Mouse (Mus musculus): ENCODE data around the gene Draxin. TPM values are rescaled to one million over a fixed set of nuclear protein-coding genes. Genes with fewer than 3 reads are reported as not detected.
"Not testable (repeated sequence)": the region's sequence is repeated elsewhere in the genome, so short reads cannot be mapped to it uniquely, and the experiment has no call there.

Draxin gene
- 1 to 10 TPM; 4.8 to 5.6 TPM for total RNA-seq (2021)
- long read RNA-seq, experiment 1, full-length matches to known transcripts, result 1 of 2 reads
- long read RNA-seq, experiment 1, partial matches to known transcripts, result 0 of 2 reads
- long read RNA-seq, experiment 1, other reads (novel, unspliced or antisense), result 1 of 2 reads
- long read RNA-seq, experiment 2, partial matches to known transcripts, result 0 of 1 reads
- long read RNA-seq, experiment 2, other reads (novel, unspliced or antisense), result 1 of 1 reads

DNA sequence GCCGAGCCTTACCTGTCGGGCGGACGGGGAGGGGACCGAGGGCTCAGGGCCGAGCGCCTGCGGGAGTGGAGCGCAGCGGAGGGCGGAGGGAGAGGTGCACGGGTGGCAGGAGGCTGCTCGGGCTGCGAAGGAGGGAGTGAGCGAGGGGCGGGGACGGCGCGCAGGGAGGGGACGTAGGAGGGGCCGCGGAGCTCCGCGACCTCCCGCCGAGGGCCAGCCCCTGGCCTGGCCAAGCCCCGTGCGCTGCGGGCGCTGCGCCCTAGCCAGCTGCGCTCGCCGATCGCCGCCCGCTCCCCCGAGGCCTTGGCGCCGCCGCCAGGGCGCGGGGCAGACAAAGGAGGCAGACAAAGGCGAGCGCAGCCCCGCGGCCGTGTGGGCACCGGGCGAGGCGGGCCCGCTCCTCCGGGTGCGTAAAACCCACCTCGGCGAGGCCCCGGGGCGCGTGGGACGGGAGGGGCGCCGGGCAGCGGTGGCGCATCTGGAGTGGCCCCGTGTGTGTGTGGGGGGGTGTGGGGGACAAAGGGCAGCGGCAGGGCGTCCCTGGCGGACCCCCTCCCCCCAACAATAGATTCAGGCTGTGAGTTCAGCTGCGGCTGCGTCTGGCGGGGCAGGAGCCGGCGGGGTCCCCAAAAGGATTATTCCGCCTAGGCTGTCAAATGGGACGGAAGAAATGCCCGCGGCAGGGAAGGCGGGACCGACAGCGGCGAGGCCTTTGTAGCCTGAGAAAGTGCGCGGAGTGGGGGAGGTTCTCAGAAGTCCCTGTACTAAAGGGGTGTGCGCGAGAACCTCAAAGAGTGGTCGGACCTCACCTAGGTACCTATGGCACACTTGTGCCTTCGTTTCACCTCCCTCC is at the start of gene Draxin:
Draxin (minus strand) TSS at position 138 of the 853 bp plus-strand sequence.
- no peak for DNase-seq (ENCODE audit: low spot score in 2 of 2)

DNA sequence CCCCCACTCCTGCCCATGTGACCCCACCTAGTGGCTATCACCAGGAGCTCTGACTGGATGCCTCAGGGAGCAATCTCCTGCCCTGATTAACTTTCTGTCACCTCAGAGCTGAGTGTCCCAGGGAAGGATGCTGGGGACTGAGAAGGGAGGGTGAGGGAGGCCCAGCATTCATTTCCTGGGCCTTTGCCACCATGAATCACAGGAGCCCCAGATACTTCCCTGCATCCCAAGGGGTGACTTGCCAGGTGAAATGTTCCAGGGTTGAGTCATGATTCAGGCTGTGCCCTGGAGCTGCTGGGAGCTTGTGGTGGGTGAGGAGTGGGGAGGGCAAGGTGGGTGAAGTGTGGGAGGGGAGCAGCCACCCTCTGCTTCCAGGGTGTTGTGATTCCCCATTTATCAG is 47.2 kb upstream of the Draxin start:
- no peak for DNase-seq (ENCODE audit: low spot score in 2 of 2)

DNA sequence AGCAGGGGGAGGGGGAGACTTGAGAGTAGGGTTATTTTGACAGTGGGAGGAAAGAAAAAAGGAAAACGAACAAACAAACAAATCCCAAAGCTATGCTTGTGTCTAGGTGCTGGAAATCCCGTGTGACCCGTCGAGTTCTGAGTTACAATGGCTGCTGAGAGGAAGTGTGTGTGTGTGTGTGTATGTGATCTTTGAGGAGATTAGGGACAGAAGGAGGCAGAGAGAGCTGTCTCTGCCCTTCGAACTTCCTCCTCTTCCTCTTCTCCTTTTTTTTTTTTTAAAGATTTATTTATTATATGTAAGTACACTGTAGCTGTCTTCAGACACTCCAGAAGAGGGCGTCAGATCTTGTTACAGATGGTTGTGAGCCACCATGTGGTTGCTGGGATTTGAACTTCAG is 46.1 kb upstream of the Draxin start:
- DNase-seq (ENCODE audit: low spot score in 2 of 2), result not testable (repeated sequence)

DNA sequence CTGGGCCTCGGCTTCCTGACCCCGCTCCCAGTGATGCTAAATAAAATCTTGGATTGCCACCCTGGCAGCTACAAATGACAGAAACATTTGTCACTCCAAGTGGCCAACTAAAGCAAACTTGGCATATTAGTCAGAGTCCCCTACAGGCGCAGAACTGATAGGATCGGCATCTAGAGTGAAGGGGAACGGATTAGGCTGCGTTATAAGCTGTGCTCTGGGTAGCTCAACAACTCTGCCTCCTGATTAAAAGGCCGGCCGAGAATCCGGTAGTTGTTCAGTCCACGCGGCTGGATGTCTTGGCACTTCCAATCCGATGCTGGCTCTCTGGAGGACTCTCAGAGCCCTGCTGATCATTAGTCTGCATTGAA is 44.0 kb upstream of the Draxin start:
- DNase-seq (ENCODE audit: low spot score in 2 of 2), result no peak

DNA sequence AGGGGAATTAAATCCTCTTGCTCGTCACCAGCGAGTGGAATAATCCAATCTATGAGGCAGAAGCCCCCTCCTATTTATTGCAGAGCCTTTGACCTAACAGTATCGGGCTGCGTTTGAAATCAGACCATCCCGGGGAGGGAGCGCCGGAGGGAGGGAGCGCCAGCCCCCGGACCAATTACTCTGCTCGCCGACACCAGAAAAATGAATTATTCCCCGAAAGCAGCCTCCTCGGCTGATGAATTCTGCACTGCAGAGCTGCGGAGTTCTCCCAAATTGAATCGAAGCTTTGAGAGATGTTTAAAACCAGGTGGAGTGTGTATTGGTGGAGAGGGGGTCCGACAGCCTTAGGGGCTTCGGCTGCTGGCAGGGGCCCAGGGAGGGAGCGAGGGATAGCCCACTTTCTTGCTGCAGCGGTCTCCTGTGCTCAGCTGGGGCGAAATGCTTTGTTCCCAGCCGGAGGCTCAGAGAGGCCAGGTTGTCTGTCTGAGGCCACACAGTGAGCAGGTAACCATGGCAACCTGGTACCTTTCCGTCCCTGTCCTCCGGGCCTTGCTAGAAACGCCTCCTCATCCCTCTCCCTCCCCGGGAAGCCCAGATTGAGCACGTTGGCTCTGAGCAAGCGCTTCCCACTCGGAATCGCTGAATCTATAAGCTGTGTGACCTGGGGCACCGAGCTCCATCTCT is 43.5 kb upstream of the Draxin start:
- DNase-seq (ENCODE audit: low spot score in 2 of 2), result peak in 1 of 2 experiments; percentile 54

DNA sequence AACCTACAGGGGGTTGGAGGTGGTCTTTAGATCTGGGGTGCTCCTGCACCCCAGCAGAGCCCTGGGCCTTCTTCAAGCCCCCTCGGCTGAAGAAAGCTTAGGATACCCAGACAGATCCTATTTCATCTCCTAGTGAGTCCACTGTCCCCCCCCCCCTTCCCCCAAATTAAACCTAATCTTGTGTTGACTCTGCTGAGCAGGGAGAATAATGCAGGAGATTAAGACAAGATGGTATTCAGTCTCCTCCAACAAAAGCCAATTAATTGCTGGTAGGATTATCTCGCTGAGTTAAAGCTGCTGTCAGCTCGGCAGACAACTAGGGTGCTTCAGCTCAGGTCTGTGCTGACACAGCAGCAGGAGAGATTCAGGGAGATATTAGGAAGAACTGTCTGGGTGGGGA is 40.8 kb upstream of the Draxin start:
- no peak for DNase-seq (ENCODE audit: low spot score in 2 of 2)

DNA sequence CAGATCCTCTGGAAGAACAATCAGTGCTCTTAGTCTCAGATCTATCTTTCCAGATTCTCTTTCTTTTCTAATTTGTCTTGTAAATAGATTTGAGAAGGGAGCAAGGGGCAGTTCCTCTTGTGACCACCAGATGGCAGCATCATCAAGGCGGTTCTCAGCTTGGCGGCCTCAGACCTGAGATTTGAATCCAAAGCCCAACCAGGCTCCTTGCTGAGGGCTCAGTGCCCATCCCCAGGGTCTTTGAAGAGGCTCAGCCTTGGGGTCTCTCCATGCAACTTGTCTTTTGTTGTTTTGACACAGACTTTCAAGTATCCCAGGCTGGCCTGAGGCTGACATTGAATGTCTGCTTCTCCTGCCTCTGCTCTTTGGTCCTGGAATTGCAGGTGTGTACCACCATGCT is 40.3 kb upstream of the Draxin start:
- peak; percentile 73 to 79 for DNase-seq (ENCODE audit: low spot score in 2 of 2)

DNA sequence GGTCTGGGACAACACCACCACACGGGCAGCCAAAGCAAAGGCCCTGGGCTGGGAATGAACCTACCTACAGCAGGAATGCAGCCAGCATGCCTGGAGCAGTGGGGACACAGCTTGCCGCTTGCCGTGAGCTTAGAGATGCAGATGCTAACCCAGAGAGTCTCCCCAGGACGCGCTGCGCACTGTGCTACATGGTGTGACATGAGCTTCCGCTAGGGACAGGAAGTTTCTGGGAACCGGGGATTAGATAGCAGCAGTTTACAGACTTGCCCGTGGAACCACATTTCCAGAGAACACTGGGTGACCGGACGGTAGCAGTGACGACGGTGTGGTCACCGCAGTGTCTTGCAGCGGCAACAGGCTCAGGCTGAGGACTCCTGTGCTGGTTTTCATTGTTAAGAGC is 39.1 kb upstream of the Draxin start:
- no peak for DNase-seq (ENCODE audit: low spot score in 2 of 2)

DNA sequence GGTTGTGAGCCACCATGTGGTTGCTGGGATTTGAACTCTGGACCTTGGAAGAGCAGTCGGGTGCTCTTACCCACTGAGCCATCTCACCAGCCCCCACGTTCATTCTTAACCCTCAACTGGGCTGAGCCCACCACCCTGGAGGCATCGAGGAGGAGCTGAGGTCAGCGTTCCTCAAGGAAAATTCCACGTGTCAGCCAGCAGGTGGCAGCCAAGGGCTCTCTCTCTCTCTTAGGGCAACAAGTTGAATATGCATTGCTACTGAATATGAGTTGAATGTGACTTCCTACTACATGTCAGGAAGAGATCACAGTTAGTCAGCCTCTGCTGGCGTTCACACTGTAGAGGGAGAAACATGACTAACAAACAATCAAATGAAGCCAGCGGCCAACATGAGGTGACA is 37.8 kb upstream of the Draxin start:
- no peak for DNase-seq (ENCODE audit: low spot score in 2 of 2)

DNA sequence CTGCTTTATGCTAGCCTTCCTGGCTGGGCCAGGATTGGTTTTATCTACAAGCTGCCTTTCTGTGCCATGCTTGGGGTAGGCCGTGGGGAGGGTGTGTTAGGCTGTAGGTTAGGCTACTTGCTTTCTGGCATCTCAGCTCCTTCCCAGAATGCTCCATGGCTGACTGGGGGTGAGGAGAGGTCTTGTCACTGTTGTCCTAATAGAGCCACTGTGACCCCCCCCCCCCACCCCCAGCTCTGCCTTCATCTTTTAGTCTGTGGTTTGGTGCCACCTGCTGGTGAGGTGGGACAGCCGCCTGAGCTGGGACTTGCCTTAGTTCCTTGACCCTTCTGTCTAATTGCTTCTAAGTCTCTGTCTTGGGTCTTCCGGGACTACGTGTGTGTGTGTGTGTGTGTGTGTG is 36.5 kb upstream of the Draxin start:
- DNase-seq (ENCODE audit: low spot score in 2 of 2), result peak in 1 of 2 experiments; percentile 63

DNA sequence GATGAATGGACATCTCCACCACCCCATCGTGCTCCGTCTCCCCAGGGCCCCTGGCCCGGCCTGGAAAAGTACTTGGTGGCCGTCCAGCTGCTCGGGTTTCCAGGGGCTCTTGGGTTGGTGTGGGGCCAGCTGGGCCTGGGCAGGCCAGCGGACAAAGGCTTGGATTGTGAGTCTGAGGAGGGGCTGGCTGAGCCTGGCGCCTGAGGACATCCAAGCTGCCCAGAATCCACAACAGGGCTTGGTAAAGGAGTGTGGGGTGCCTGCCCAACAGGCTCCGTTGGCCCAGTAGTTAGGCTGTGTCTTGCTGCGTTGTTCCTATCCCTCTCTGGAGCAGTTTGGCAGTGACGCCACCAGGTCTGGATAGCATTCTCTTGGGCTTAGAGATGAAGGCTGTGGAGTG is 35.9 kb upstream of the Draxin start:
- peak; percentile 81 to 91 for DNase-seq (ENCODE audit: low spot score in 2 of 2)

DNA sequence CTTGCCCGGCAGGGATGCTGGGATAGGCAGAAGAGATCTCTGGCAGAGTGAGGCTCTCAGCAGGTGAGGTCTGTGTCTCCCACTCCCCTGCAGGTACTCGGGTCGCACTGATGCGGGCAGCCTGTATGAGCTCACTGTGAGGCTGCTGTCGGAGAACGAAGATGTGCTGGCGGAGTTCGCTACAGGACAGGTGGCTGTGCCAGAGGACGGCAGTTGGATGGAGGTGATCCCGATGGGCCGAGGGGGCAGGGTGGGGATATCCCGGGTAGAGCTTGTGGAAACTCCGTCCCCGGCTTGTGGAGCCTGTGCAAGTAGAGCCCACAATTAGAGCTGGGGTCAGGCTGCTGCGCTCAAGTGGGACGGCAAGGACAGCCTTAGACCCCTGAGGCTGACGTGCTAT is 35.1 kb upstream of the Draxin start:
- no peak for DNase-seq (ENCODE audit: low spot score in 2 of 2)

DNA sequence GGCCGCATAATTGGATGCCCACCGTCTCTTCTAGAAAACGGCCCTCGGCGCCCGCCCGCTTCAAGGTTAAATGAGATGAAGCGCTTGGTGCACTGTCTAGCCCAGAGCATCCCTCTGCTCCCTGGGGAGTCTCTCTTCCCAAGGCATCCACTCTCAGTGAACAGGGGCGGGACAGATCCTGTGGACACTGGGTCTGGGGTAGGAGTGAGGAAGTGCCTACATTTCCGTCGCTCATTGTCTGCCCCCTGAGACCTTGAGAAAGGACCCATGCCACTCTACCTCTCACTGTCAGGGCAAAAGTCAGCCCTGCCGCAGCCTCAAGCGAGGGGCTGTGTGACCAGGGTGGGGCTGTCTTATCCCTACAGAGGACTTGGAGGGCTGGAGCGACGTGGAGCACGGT is 34.0 kb upstream of the Draxin start:
- DNase-seq (ENCODE audit: low spot score in 2 of 2), result no peak

DNA sequence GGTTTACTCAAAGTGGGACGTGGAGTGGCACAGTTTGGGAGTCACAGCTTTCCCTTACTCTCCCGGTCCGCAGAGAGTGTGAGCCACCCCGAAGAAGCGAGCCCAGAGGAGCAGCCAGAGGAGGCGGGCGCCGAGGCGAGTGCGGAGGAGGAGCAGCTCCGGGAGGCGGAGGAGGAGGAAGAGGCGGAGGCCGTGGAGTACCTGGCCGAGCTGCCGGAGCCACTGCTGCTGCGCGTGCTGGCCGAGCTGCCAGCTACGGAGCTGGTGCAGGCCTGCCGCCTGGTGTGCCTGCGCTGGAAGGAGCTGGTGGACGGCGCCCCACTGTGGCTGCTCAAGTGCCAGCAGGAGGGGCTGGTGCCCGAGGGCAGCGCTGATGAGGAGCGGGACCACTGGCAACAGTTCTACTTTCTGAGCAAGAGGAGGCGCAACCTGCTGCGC is 33.5 kb upstream of the Draxin start:
- peak; percentile 79 to 82 for DNase-seq (ENCODE audit: low spot score in 2 of 2)

DNA sequence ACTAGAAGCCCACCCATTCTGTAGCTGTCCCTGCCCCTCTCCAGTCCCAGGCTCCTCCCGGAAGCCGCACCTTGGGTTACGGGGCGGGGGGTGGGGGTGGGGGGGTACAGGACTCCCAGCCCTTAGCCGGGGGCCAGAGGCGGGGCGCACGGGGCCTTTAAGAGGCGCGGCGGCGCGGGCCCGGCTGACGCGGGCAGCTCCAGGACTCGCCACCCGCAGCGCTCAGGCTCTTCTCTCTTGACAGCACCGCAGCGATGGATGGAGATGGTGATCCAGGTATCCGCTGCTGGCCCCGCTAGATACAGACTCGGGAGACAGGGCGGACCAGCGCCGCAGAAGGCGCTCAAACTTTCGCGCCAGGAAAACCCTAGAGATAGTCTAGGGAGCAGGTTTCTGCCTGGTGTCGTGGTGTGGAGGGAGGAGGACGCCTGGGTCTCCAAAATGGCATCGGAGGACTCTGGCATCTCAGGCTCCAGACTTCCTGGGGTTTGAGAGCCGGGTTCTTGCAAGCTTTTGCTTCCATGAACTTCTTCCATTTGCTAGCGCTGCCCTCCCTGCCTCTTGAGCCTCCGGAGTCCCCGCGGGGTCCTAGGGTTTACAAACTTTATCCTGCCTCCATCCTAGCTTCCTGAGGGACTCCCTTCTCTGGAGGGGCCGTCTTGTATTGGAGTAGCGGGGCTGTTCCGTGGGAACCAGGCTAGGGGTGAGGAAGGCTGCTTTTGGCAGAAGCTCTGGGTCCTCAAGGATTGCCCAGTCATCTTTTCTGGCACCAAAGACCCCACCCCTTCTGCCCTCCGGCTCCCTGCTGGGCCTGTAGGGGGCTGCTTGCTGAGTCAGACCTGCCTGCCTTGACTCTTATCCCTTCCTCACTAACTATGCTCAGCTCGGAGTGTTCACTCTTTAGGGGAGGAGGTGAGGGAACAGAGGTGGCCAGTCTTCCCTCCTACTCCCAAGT is 30.2 kb upstream of the Draxin start, which contains the start of the genes Fbxo44 and Fbxo2:
Fbxo44 (minus strand) TSS at position 47 of the 955 bp plus-strand sequence.
Fbxo2 (plus strand) TSS at position 186 of the 955 bp plus-strand sequence.
- DNase-seq (ENCODE audit: low spot score in 2 of 2), result peak in 1 of 2 experiments; percentile 40

DNA sequence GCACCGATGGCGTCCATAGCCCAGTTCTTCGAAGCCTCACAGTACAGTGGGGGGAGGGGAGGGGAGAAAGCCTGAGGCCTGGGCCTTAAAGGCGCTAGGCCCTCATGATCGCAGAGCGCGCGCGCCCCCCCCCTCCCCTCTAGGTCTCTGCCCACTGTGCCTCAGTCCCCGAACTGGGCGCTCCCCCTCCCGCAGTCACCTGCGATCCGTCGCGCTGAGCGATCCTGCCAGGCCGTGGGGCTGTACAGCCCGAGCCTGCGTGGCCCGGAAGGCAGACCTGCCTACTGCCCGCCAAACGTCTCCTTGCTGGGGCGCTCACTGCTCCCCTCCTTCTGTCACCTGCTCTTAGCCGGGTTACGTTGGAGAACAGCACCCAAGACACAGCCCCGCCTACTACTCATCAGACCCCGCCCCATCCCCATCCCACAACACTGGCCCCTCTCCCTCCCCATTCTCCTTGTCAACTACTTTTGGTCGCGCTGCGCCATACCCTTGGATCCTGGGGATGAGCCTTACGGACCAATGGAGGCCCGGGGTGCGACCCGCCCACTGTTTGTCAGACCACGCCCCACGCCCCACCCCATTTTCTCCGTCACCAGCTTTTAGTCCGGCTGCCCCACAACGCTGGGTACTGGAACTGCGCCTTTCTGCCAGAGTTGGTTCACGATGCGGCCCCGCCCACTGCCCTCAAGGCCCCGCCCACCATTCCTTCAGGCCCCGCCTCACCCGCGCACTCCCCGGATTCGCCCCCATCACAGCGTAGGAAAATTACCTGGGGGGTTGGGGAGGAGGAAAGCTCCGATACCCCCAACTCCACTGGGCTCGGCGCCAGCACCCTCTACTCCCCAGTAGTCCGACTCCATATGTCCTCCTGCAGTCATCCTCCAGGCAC is 29.3 kb upstream of the Draxin start:
- peak; percentile 96 to 99 for DNase-seq (ENCODE audit: low spot score in 2 of 2)

DNA sequence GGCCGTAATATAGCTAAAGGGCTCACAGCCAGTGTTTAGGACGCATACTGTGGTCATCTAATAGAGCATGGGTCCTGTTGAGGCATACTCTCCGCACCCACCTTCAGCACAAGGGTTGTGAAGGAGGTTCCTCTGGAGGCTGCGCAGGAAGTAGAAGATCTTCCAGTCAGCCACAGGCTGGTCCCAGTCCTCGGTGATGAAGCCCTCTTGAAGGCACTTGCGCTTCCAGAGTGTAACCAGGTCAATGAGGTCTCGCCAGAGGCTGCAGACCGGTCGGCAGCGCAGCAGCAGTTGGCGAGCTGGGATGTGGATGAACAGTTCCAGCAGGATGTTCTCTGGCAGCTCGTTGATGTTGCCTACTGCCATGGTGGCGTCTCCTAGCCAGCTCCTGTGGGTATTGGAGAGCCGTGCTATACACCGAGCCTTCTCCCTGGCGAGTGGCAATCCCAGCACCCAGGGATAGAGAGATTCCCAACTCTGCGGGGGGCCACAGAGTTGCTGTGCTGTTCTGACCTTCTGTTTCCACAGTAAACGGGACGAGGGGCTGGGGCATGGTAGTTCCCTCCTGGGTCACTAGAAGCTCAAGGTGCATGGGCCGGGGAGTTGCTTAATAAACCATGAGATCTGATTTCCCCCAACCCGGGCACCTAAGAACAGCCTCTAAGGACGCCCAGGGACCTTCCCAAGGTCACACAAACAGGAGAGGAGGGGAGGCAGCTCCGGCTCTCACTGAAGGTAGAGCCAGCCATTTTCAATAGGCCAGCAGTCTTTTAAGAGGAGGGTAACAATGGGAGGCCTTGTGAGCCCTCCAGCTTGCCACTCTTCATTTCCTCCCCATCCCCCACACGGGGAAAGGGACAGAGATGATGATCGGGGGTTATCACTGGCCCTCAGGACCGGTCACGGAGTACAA is 28.2 kb upstream of the Draxin start:
- DNase-seq (ENCODE audit: low spot score in 2 of 2), result peak; percentile 49 to 65

DNA sequence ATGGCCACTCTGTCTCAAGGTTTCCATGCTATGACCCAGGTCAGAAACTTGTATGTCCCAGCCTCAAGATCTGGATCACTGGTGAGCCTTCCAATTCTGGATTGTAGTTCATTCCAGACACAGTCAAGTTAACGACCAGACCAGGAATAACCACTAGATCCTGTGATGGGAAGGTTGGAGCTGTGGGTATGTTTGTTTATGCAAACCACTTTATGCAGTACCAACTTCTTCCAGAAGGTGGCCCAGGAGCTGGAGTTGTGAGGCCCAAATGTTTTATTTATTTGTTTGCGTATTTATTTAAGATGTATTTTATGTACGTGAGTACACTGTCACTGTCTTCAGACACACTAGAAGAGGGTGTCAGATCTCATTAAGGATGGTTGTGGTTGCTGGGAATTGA is 24.5 kb upstream of the Draxin start:
- DNase-seq (ENCODE audit: low spot score in 2 of 2), result no peak

DNA sequence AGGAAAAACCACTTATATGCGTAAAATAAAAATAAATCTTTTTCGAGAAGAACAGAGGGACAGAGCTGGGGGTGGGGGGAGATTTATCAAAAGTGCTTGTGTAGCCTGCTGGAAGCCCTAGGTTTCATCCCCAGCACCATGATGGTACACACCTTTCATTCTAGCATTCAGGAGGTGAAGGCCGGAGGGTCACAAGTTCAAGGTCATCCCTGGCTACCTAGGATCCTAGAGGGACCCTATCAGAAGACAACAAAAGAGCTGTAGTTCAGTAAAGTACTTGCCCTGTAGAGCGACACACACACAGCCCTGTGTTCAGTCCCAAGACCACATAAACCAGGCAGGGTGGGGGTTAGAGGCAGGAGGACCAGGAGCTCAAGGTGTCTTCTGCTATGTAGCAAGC is 23.5 kb upstream of the Draxin start:
- DNase-seq (ENCODE audit: low spot score in 2 of 2), result no peak
